Mouse (Mus musculus): ENCODE data around the gene Cyth3. TPM values are rescaled to one million over a fixed set of nuclear protein-coding genes. Genes with fewer than 3 reads are reported as not detected.

The Cyth3 gene
- total RNA-seq (2018; cell fraction: chromatin; rRNA removed), result 100 to 1,000 TPM in 2 of 26 experiments, 10 to 100 TPM in 24; 22.5 to 129 (median 35.9) TPM
- 10 to 100 TPM; 11.8 to 31.1 (median 16.4) TPM for total RNA-seq (2018; cell fraction: cytosol; rRNA removed)
- 100 to 1,000 TPM in 2 of 26 experiments, 10 to 100 TPM in 24; 12.1 to 121 (median 24.3) TPM for total RNA-seq (2018; cell fraction: nucleus; rRNA removed)
- polyA plus RNA-seq (2018), result 15.8 to 25.1 TPM (median 20.0 TPM) in 3 replicates

- Histone ChIP-seq H3K36me3 (ENCODE audit: inconsistent target) (no peaks in the 10 kb centered on the region), H3K4me3 (ENCODE audit: inconsistent target) (peak within 1 kb of the TSS; percentile 57), H3K79me2 (ENCODE audit: inconsistent target) (peaks cover 38% of the 10 kb centered on the region; the same call in 1 of the 2 replicates), H3K27ac (no peak within 1 kb of the TSS)
- 5% methylated on average over 46 of the region's 46 CpGs for WGBS (ENCODE audit: missing documents)
These were observed at the start of gene Cyth3 for GRCm38 (mm10) chr5:143621893-143622622. TSS of gene Cyth3 (plus strand) at chr5:143622447.

- 87% methylated on average over 4 of the region's 4 CpGs for WGBS (ENCODE audit: missing documents)
- H3K4me3 ChIP-seq (ENCODE audit: inconsistent target), result no peak overlapping the region
These were observed 49.2 kb upstream of the Cyth3 start for GRCm38 (mm10) chr5:143573067-143573466.

GRCm38 (mm10) chr5:143574261-143575178 lies 47.7 kb upstream of the Cyth3 start:
- H3K79me2 ChIP-seq (ENCODE audit: inconsistent target), result no peaks in the 10 kb centered on the region
- WGBS (ENCODE audit: missing documents), result 93% methylated on average over 19 of the region's 19 CpGs
- H3K36me3 ChIP-seq (ENCODE audit: inconsistent target), result no peaks in the 10 kb centered on the region
- H3K4me3 ChIP-seq (ENCODE audit: inconsistent target), result no peak overlapping the region
- H3K27ac ChIP-seq, result no peak overlapping the region

More at GRCm38 (mm10) chr5:143573067-143573466, 49.2 kb upstream of the Cyth3 start:
- H3K27ac ChIP-seq, result no peak overlapping the region
- H3K36me3 ChIP-seq (ENCODE audit: inconsistent target), result no peaks in the 10 kb centered on the region
- H3K79me2 ChIP-seq (ENCODE audit: inconsistent target), result no peaks in the 10 kb centered on the region

- no peaks in the 10 kb centered on the region for H3K79me2 ChIP-seq (ENCODE audit: inconsistent target)
- H3K4me3 ChIP-seq (ENCODE audit: inconsistent target), result no peak overlapping the region
- H3K27ac ChIP-seq, result peak overlapping the region; percentile 22
- WGBS (ENCODE audit: missing documents), result 35% methylated on average over 10 of the region's 10 CpGs
- no peaks in the 10 kb centered on the region for H3K36me3 ChIP-seq (ENCODE audit: inconsistent target)
These were observed 42.6 kb upstream of the Cyth3 start for GRCm38 (mm10) chr5:143579537-143580203.

- Histone ChIP-seq H3K4me3 (ENCODE audit: inconsistent target) (no peak overlapping the region), H3K36me3 (ENCODE audit: inconsistent target) (no peaks in the 10 kb centered on the region), H3K79me2 (ENCODE audit: inconsistent target) (no peaks in the 10 kb centered on the region), H3K27ac (no peak overlapping the region)
- 73% methylated on average over 2 of the region's 2 CpGs for WGBS (ENCODE audit: missing documents)
These were observed 41.3 kb upstream of the Cyth3 start for GRCm38 (mm10) chr5:143580982-143581381.

DNA sequence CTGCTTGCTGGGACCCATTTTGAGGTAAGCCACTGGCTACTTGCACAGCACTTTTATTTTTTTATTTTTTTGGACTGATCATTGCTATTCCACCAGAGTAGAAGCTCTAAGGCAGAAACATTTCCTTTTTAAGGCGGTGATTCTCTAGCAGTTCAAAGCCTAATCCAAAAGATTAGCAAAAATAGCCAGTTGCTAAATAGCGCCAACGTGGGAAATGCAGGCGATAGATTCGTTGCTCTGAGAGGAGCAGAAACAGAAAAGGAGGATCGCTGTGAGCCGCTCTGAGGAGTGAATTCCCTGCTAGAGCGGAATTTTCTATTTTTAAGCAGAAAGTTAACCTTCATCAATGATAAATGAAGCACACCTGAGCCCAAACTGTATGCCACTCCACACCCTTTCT lies 40.4 kb upstream of the Cyth3 start:
- 95% methylated on average over 8 of the region's 8 CpGs for WGBS (ENCODE audit: missing documents)
- Histone ChIP-seq H3K27ac (no peak overlapping the region), H3K36me3 (ENCODE audit: inconsistent target) (no peaks in the 10 kb centered on the region), H3K79me2 (ENCODE audit: inconsistent target) (no peaks in the 10 kb centered on the region), H3K4me3 (ENCODE audit: inconsistent target) (no peak overlapping the region)

- 97% methylated on average over 10 of the region's 10 CpGs for WGBS (ENCODE audit: missing documents)
- Histone ChIP-seq H3K27ac (no peak overlapping the region), H3K4me3 (ENCODE audit: inconsistent target) (no peak overlapping the region), H3K36me3 (ENCODE audit: inconsistent target) (no peaks in the 10 kb centered on the region), H3K79me2 (ENCODE audit: inconsistent target) (no peaks in the 10 kb centered on the region)
These were observed 39.2 kb upstream of the Cyth3 start for GRCm38 (mm10) chr5:143583081-143583480.

GRCm38 (mm10) chr5:143584982-143585381 lies 37.3 kb upstream of the Cyth3 start:
- Histone ChIP-seq H3K36me3 (ENCODE audit: inconsistent target) (no peaks in the 10 kb centered on the region), H3K4me3 (ENCODE audit: inconsistent target) (no peak overlapping the region), H3K79me2 (ENCODE audit: inconsistent target) (no peaks in the 10 kb centered on the region), H3K27ac (no peak overlapping the region)
- 96% methylated on average over 5 of the region's 5 CpGs for WGBS (ENCODE audit: missing documents)

- 89% methylated on average over 6 of the region's 8 CpGs for WGBS (ENCODE audit: missing documents)
- no peaks in the 10 kb centered on the region for H3K79me2 ChIP-seq (ENCODE audit: inconsistent target)
These were observed 35.9 kb upstream of the Cyth3 start for GRCm38 (mm10) chr5:143586386-143586785.

DNA sequence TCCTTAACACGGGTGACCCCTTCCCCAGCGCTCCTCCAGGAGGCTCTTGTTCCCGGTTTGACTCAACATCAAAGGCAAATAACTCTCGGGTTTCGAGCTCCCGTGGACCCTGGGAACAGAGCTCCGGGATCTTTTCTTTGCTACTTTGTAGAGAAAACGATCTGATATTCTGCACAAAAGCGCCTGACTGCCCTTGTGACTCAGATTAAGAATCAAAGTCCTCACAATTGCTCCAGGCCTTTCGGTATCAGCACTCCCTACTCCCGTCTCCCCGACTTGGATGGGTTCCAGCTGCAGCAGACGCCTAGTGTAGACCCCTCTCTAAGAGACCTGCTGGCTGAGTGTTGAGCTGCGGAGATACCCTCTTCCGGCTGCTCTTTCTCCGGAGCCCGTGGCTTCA lies 33.1 kb upstream of the Cyth3 start:
- whole genome bisulfite sequencing (ENCODE audit: missing documents), result 85% methylated on average over 17 of the region's 17 CpGs
- no peaks in the 10 kb centered on the region for H3K79me2 ChIP-seq (ENCODE audit: inconsistent target)
- no peaks in the 10 kb centered on the region for H3K36me3 ChIP-seq (ENCODE audit: inconsistent target)
- no peak overlapping the region for H3K27ac ChIP-seq
- no peak overlapping the region for H3K4me3 ChIP-seq (ENCODE audit: inconsistent target)

More at GRCm38 (mm10) chr5:143586386-143586785, 35.9 kb upstream of the Cyth3 start:
- Histone ChIP-seq H3K36me3 (ENCODE audit: inconsistent target) (no peaks in the 10 kb centered on the region), H3K4me3 (ENCODE audit: inconsistent target) (no peak overlapping the region), H3K27ac (no peak overlapping the region)

- Histone ChIP-seq H3K79me2 (ENCODE audit: inconsistent target) (no peaks in the 10 kb centered on the region), H3K36me3 (ENCODE audit: inconsistent target) (no peaks in the 10 kb centered on the region), H3K27ac (no peak overlapping the region), H3K4me3 (ENCODE audit: inconsistent target) (no peak overlapping the region)
- 92% methylated on average over 5 of the region's 5 CpGs for WGBS (ENCODE audit: missing documents)
These were observed 29.3 kb upstream of the Cyth3 start for GRCm38 (mm10) chr5:143592926-143593325.

GRCm38 (mm10) chr5:143593563-143594146 lies 28.6 kb upstream of the Cyth3 start:
- Histone ChIP-seq H3K79me2 (ENCODE audit: inconsistent target) (no peaks in the 10 kb centered on the region), H3K27ac (no peak overlapping the region), H3K36me3 (ENCODE audit: inconsistent target) (no peaks in the 10 kb centered on the region), H3K4me3 (ENCODE audit: inconsistent target) (no peak overlapping the region)
- 69% methylated on average over 8 of the region's 11 CpGs for WGBS (ENCODE audit: missing documents)

- H3K36me3 ChIP-seq (ENCODE audit: inconsistent target), result no peaks in the 10 kb centered on the region
- H3K79me2 ChIP-seq (ENCODE audit: inconsistent target), result no peaks in the 10 kb centered on the region
- H3K27ac ChIP-seq, result no peak overlapping the region
- H3K4me3 ChIP-seq (ENCODE audit: inconsistent target), result no peak overlapping the region
- 93% methylated on average over 3 of the region's 3 CpGs for WGBS (ENCODE audit: missing documents)
These were observed 27.8 kb upstream of the Cyth3 start for GRCm38 (mm10) chr5:143594291-143595065.
